Mouse (Mus musculus): ENCODE results near the gene Hormad2. TPM values are rescaled to one million over a fixed set of nuclear protein-coding genes. Genes with fewer than 3 reads are reported as not detected.

The Hormad2 gene
- total and polyA plus RNA-seq, 3 experiments: not detected

GRCm38 (mm10) chr11:4476184-4476697 lies 35.3 kb upstream of the Hormad2 start:
- Histone ChIP-seq H3K4me3 (replicated peaks in 1 of 3; ENCODE audit: low read depth in 2 of 3, low read length in 2 of 3, poor library complexity in 1 of 3) (no peak overlapping the region), H3K9me3 (replicated peaks; ENCODE audit: low read length) (no peaks in the 10 kb centered on the region), H3K9ac (ENCODE audit: insufficient read depth, low read depth) (no peak overlapping the region), H3K4me1 (ENCODE audit: control insufficient read depth in 1 of 2, insufficient read depth in 2 of 2) (peaks cover 0 to 4% of the 10 kb centered on the region in 2 experiments; a peak in 2 of 4 replicates), H3K27ac (ENCODE audit: insufficient read depth, low read depth) (no peak overlapping the region), H3K4me2 (ENCODE audit: insufficient read depth, low read depth, poor library complexity, severe bottlenecking) (no peak overlapping the region), H3K27me3 (replicated peaks) (no peaks in the 10 kb centered on the region), H3K79me2 (replicated peaks; ENCODE audit: control insufficient read depth, extremely low read depth, insufficient read depth, poor library complexity, severe bottlenecking) (no peaks in the 10 kb centered on the region), H3K36me3 (replicated peaks in 1 of 2; ENCODE audit: control insufficient read depth in 1 of 2, insufficient read depth in 1 of 2, low read length in 1 of 2) (peaks cover 17 to 22% of the 10 kb centered on the region in 2 experiments)
- dilution Hi-C loops (cut with MboI; ENCODE audit: extremely low pct_ligation_motif_present, extremely low pct_unique_long_range_greater_than_20kb, low sequenced_read_pairs) (no loop called here), in situ Hi-C loops (cut with MboI; ENCODE audit: low pct_ligation_motif_present, low pct_unique_long_range_greater_than_20kb, low sequenced_read_pairs) (no loop called here)
- TF ChIP-seq ZKSCAN1 (IDR thresholded peaks at IDR 0.05; ENCODE audit: borderline replicate concordance, low read depth, low read length) (no peak), MAFK (IDR thresholded peaks at IDR 0.05; ENCODE audit: insufficient replicate concordance, low read length) (no peak), ELF1 (IDR thresholded peaks at IDR 0.05; ENCODE audit: low read depth, low read length) (no peak), CTCF (conservative IDR thresholded peaks at IDR 0.05 in 1 of 2, IDR thresholded peaks at IDR 0.05 in 1 of 2; ENCODE audit: low read depth in 2 of 2, low read length in 2 of 2) (no peak), TCF12 (IDR thresholded peaks at IDR 0.05; ENCODE audit: low read depth, low read length) (no peak), EP300 (IDR thresholded peaks at IDR 0.05; ENCODE audit: low read length) (no peak), CHD2 (IDR thresholded peaks at IDR 0.05; ENCODE audit: low read length) (no peak), PAX5 (IDR thresholded peaks at IDR 0.05; ENCODE audit: low read length) (no peak), UBTF (IDR thresholded peaks at IDR 0.05; ENCODE audit: low read depth, low read length) (no peak), RAD21 (IDR thresholded peaks at IDR 0.05; ENCODE audit: low read depth, low read length) (no peak), KAT2A (IDR thresholded peaks at IDR 0.05; ENCODE audit: insufficient replicate concordance, low read length) (no peak), IRF4 (IDR thresholded peaks at IDR 0.05; ENCODE audit: low read depth, low read length) (no peak), JUND (conservative IDR thresholded peaks at IDR 0.05; ENCODE audit: low read depth, low read length) (no peak), NELFE (IDR thresholded peaks at IDR 0.05; ENCODE audit: low read depth, low read length) (no peak), RCOR1 (conservative IDR thresholded peaks at IDR 0.05; ENCODE audit: low read depth, low read length) (no peak)
- no peak for DNase-seq (ENCODE audit: extremely low read depth)

- dilution Hi-C loops (cut with MboI; ENCODE audit: extremely low pct_ligation_motif_present, extremely low pct_unique_long_range_greater_than_20kb, low sequenced_read_pairs) (no loop called here), in situ Hi-C loops (cut with MboI; ENCODE audit: low pct_ligation_motif_present, low pct_unique_long_range_greater_than_20kb, low sequenced_read_pairs) (loop anchor here (5.0 kb wide), 1 partner anchor 1695 kb away; no protein-coding TSS in a partner anchor)
- Histone ChIP-seq H3K9ac (ENCODE audit: insufficient read depth, low read depth) (no peak overlapping the region), H3K4me3 (replicated peaks in 1 of 3; ENCODE audit: low read depth in 2 of 3, low read length in 2 of 3, poor library complexity in 1 of 3) (no peak overlapping the region), H3K79me2 (replicated peaks; ENCODE audit: control insufficient read depth, extremely low read depth, insufficient read depth, poor library complexity, severe bottlenecking) (no peaks in the 10 kb centered on the region), H3K27ac (ENCODE audit: insufficient read depth, low read depth) (no peak overlapping the region), H3K27me3 (replicated peaks) (no peaks in the 10 kb centered on the region), H3K4me1 (ENCODE audit: control insufficient read depth in 1 of 2, insufficient read depth in 2 of 2) (peaks cover 0 to 7% of the 10 kb centered on the region in 2 experiments; a peak in 2 of 4 replicates), H3K36me3 (replicated peaks in 1 of 2; ENCODE audit: control insufficient read depth in 1 of 2, insufficient read depth in 1 of 2, low read length in 1 of 2) (peaks cover 0 to 2% of the 10 kb centered on the region in 2 experiments), H3K9me3 (replicated peaks; ENCODE audit: low read length) (peaks cover 2% of the 10 kb centered on the region), H3K4me2 (ENCODE audit: insufficient read depth, low read depth, poor library complexity, severe bottlenecking) (no peak overlapping the region)
- no peak for TF ChIP-seq ZMIZ1 (IDR thresholded peaks at IDR 0.05; ENCODE audit: low read depth, low read length)
- TF ChIP-seq TBP (conservative IDR thresholded peaks at IDR 0.05; ENCODE audit: low read depth, low read length): no peak
- TF ChIP-seq NELFE (IDR thresholded peaks at IDR 0.05; ENCODE audit: low read depth, low read length): no peak
- no peak for TF ChIP-seq MAZ (IDR thresholded peaks at IDR 0.05; ENCODE audit: low read depth, low read length)
- no peak for TF ChIP-seq KAT2A (IDR thresholded peaks at IDR 0.05; ENCODE audit: insufficient replicate concordance, low read length)
- no peak for TF ChIP-seq E2F4 (IDR thresholded peaks at IDR 0.05; ENCODE audit: insufficient replicate concordance, low read depth, low read length)
- TF ChIP-seq GABPA (IDR thresholded peaks at IDR 0.05; ENCODE audit: insufficient replicate concordance, low read depth, low read length): no peak
- no peak for TF ChIP-seq MAFK (IDR thresholded peaks at IDR 0.05; ENCODE audit: insufficient replicate concordance, low read length)
- no peak for TF ChIP-seq NRF1 (IDR thresholded peaks at IDR 0.05; ENCODE audit: low read depth, low read length)
- TF ChIP-seq SIN3A (IDR thresholded peaks at IDR 0.05; ENCODE audit: low read length): no peak
- TF ChIP-seq HCFC1 (IDR thresholded peaks at IDR 0.05; ENCODE audit: low read depth, low read length): no peak
- no peak for DNase-seq (ENCODE audit: extremely low read depth)
These were observed 31.7 kb upstream of the Hormad2 start for GRCm38 (mm10) chr11:4472464-4473179.

All from CH12.LX (cell line).